Mouse (Mus musculus): ENCODE measurements at regions not wholly inside any gene's neighbourhood (a gene's known extent, or its start where the extent isn't known, plus 50 kb on each side); places are given as distances from the start of the nearest gene placed in this dataset.

GRCm38 (mm10) chr11:112839721-112840494, 57.9 kb downstream of the Sox9 start:
- no peak for DNase-seq

- no peak for DNase-seq
These were observed 58.4 kb downstream of the Sox9 start for GRCm38 (mm10) chr11:112840495-112840828.

- no peak for DNase-seq
These were observed 62.4 kb downstream of the Sox9 start for GRCm38 (mm10) chr11:112844258-112844901.

DNA sequence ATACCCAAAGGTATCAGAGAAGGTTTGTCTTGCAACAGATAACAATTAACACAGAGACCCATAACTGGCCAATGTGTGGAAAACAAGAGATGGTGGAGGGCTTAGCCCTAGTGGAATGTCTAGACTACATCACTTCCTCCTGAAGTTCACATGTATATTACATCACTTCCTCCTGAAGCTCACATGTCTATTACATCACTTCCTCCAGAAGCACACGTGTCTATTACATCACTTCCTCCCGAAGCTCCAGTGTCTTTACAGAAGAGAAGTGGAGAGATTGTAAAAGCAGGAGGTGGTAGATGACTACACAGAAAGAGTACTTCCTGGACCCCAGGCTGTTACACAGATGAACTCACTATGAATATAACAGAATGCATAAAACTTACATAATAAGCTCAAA, 65.1 kb downstream of the Sox9 start:
- DNase-seq = no peak

GRCm38 (mm10) chr11:112847851-112848250, 65.8 kb downstream of the Sox9 start:
- no peak for DNase-seq

DNA sequence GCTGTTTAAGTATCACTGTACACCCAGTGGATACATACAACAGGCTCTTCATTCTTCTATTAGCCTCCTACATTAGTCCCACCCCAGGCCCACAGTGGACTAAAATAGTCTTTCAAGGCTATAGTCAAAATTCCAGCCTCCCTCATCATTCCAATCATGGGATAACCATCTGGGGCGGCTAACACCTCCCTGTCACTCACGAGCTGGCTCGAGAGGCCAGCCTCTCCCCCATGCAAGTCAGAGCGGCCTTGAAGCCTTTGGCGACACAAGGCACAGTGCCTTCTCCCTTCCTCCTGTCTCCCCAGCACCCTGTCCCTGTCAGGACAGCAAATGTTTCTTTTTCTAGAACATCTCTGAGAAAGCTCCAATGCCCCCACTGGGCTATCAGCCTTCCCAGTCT, 68.0 kb downstream of the Sox9 start:
- no peak for DNase-seq

DNA sequence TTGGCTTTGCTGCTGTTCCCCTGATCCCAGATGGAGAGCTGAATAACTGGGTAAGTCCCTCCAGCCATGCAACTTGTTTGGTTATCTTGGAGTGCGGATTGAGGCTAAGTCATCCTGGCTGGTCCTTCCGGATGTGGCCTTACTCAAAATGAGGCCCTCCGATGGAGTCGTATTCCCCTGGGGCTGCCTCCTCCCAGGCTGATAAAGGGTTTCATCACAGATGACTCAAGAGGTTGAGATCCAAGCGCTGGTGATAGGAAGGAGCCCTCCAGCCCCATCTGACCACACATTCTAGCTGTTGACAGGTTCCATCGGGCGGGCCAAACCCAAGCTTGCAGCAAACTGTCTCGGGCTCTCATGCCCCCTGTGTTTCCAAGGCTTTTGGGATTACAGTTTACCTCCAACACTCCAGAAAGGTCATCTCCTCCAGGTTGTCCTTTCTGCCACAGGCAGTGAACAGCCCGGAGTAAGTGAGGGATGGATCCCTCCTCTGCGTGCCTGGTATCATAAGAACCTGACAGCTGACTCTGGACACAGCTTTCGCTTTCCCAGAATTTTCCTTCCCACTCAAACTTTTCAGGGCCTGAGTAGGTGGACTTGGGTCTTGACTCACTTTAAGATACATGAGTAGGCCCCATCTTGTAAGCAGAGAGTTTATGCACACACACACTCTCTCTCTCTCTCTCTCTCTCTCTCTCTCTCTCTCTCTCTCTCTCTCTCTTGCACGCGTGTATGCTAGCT, 68.7 kb downstream of the Sox9 start:
- DNase-seq = no peak

- DNase-seq = no peak
These were observed 69.3 kb downstream of the Sox9 start for GRCm38 (mm10) chr11:112851321-112851720.

- no peak for DNase-seq
These were observed 74.0 kb downstream of the Sox9 start for GRCm38 (mm10) chr11:112855975-112856374.

- no peak for DNase-seq
These were observed 77.3 kb downstream of the Sox9 start for GRCm38 (mm10) chr11:112859309-112859708.

DNA sequence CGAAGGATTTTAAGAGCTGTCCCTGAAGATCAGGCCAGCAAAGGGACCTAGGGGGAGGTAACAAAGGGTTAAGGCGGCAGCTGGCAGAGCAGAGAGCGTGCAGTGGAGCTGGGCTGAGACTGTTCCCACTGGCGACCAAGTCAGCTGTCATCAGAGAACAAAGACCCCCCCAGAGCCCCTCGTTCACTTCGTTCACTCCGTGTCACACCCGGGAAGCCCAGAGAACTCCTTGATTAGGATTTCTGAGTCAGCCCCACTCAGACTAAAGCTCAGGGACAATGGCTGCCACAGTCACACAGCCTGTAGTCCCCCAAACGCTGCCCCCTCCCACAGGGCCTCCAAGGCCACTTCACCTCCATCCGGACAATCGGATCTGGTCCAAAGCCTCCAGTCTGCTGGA, 78.8 kb downstream of the Sox9 start:
- no peak for DNase-seq

DNA sequence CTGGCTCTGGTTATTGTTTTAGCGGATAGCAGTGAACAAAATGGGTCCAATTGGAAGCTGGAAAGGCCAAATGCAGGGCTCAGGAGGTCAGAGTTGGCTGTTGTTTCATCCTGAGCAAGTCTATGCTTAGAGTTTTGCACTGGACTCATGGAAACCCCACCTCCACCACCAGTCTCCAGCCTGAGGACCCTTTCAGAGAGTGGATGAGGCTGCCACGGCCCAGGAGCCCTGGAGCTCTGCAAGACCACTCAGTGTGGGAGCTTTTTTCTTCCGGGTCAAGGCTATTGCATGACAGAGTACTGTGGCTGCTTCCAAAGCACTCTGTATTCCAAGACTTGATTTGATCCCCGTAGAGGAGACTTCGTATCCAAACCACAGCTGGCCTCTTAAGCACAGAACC, 79.2 kb downstream of the Sox9 start:
- no peak for DNase-seq

DNA sequence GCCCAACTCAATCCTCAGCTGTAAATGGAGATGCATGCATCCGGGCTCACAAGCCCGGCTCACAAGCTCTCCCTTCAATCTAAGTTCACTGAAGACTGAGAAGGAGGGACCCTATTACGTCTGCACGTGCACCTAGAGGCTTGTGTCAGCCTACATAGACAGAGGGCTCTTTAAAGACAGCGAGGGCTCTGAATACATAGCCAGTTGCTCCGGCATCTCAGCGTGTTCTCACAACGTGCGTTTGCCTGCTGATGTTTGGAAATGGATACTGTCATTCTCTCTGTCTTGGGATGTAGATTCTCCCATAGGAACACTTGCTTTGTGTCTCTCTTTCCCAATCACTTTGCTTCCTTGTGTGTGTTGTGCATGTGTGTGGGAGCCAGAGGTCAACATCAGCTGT, 83.8 kb downstream of the Sox9 start:
- DNase-seq = no peak

- no peak for DNase-seq
These were observed 87.5 kb downstream of the Sox9 start for GRCm38 (mm10) chr11:112869571-112869970.

DNA sequence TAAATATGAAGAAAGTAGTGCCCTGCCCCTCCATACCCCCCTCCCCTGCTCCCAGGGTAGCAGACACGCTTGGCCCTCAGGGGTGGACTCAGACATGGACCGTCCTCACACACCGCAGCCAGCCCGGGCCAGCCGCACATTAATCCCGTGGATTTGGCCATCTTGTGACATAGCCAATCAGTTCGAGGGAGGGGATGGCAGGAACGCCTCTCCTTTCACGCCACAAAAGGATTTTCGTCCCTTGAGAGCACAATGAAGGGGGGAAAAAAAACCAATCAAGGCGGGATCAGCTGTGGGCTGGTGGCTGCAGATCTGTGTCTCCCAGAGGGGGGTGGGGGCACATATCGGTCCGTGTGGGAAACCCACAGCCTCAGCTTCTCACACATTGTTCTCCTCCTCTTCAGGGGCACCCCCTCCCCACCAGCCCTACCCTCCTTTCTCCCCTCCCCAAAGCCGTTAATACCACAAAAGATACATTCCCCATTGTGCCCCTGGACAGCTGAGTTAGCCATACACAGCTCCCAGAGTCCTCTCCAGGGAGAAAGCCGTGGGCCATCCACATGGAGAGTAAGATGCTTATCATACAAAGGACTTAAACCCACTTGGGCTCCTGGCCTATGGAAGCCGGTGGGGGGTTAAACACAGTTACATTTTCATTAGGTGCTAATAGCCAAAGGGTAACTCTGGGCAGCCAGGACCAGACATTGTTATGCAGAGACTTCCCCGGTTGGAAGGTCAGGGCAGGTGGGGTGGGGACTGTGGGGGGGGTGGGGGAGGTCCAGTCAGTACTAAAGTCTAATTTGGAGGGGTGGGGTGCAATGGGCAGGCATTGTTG, 88.4 kb downstream of the Sox9 start:
- no peak for DNase-seq

DNA sequence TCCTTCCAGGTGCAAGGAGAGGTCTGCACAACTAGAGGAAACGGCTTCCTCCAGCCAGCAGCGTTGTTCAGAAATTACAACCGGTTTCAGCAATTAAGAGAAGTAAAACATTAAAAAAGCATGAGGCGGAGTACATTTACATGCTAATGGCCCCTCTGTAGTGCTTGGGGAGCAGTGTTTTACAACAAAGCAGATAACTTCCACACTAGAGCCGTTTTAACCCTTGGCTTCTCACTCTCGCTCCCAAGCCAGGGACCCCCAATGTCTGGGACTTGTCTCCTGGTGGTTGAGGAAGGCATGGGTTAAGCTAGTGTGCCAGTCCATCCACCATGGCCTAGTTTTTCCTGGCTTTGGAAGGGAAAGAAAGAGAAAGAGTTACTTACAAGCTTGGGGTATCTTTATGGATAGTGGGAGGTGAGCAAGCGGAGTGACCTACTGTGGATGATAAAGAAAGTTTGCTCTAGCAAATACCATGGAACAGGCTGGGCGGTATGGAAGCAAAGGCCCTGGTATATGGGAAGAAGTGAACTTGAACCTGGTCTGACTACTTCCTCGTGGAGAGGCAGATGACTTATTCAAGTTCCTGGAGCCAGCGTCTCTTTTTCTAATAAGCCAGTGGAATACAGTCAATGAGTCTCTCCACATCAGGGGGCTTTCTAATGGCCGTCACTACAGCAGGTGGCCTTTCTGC, 90.8 kb downstream of the Sox9 start:
- DNase-seq = no peak

- DNase-seq = no peak
These were observed 92.2 kb downstream of the Sox9 start for GRCm38 (mm10) chr11:112874239-112874638.

- no peak for DNase-seq
These were observed 94.2 kb downstream of the Sox9 start for GRCm38 (mm10) chr11:112876226-112876625.

DNA sequence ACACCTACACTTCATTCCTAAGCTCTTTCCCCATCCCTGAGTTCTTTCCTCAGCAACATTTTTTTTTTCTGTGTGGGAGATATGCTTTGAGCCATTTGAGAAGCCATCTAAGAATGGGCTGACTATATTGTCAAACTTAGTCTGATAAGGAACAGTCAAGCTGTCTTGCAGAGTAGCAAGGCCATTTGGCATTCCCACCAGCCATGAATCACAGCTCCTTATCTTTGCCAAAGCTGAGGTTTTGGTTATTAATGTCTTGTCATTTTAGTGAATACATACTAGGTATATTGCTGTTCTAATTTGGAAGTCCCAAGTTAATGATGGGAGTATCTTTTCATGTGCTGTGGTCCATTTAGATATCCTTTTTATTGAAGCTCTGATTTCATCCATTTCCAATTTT, 96.4 kb downstream of the Sox9 start:
- DNase-seq = no peak

- no peak for DNase-seq
These were observed 98.7 kb downstream of the Sox9 start for GRCm38 (mm10) chr11:112880736-112881135.

GRCm38 (mm10) chr11:112885336-112885940, 103.4 kb downstream of the Sox9 start:
- no peak for DNase-seq

DNA sequence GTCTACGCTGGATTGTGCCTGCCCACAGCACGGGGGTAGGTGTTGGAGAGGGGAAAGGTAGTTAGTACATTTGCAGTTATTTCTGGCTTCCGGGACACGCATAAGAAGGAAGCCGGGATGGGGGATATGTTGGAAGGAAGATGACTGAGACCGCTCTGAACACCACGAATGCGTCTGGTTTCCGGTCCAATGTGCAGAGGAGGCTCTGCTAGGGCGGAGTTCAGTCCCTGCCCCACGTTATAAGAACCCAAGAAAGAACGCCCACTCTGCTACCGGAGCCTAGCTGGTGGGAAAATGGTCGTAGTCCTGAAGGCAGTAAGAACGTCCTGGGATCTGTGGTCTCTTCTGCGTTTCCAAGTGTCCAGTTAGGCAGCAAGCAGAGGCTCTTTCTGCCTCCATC, 104.1 kb downstream of the Sox9 start:
- DNase-seq = no peak

Data from cerebellum, postnatal 25 days (tissue).